Mouse (Mus musculus): ENCODE measurements at regions not wholly inside any gene's neighbourhood (a gene's known extent, or its start where the extent isn't known, plus 50 kb on each side); places are given as distances from the start of the nearest gene placed in this dataset.

- no peak overlapping the region for H3K27ac ChIP-seq (ENCODE audit: insufficient read depth, low read depth, low read length, poor library complexity, severe bottlenecking)
- H3K9ac ChIP-seq (ENCODE audit: insufficient read depth, low read depth, low read length, poor library complexity, severe bottlenecking): no peak overlapping the region
- TF ChIP-seq ZNF384 (IDR thresholded peaks at IDR 0.05; ENCODE audit: low read depth, low read length): no peak
- TF ChIP-seq ZC3H11A (IDR thresholded peaks at IDR 0.05; ENCODE audit: borderline replicate concordance, low read depth, low read length): no peak
- no peak for TF ChIP-seq MAFK (IDR thresholded peaks at IDR 0.05; ENCODE audit: insufficient read depth, low read depth, low read length)
- no peak for TF ChIP-seq CHD2 (IDR thresholded peaks at IDR 0.05; ENCODE audit: low read depth, low read length)
- no peak for TF ChIP-seq HCFC1 (IDR thresholded peaks at IDR 0.05; ENCODE audit: borderline replicate concordance, insufficient read depth, low read length)
Measured at GRCm38 (mm10) chr13:59948496-59949138, 125.7 kb upstream of the Tut7 start.

GRCm38 (mm10) chr13:59947461-59947860 is 124.5 kb upstream of the Tut7 start:
- no peak overlapping the region for H3K4me3 ChIP-seq (ENCODE audit: insufficient read depth in 1 of 2, low read depth in 1 of 2, low read length in 2 of 2, poor library complexity in 1 of 2, severe bottlenecking in 1 of 2)
- H3K36me3 ChIP-seq (ENCODE audit: control insufficient read depth, insufficient read depth, low read length, poor library complexity, severe bottlenecking): no peaks in the 10 kb centered on the region
- no peak overlapping the region for H3K9ac ChIP-seq (ENCODE audit: insufficient read depth, low read depth, low read length, poor library complexity, severe bottlenecking)
- H3K27ac ChIP-seq (ENCODE audit: insufficient read depth, low read depth, low read length, poor library complexity, severe bottlenecking): no peak overlapping the region
- TF ChIP-seq HCFC1 (IDR thresholded peaks at IDR 0.05; ENCODE audit: borderline replicate concordance, insufficient read depth, low read length): no peak
- no peak for TF ChIP-seq MAFK (IDR thresholded peaks at IDR 0.05; ENCODE audit: insufficient read depth, low read depth, low read length)
- TF ChIP-seq CHD2 (IDR thresholded peaks at IDR 0.05; ENCODE audit: low read depth, low read length): no peak
- no peak for TF ChIP-seq ZNF384 (IDR thresholded peaks at IDR 0.05; ENCODE audit: low read depth, low read length)
- TF ChIP-seq ZC3H11A (IDR thresholded peaks at IDR 0.05; ENCODE audit: borderline replicate concordance, low read depth, low read length): no peak
- no peaks in the 10 kb centered on the region for H3K9me3 ChIP-seq (ENCODE audit: control insufficient read depth, insufficient read depth, low read depth, low read length)
- DNase-seq (ENCODE audit: low read depth, low spot score): no peak
- H3K4me1 ChIP-seq (ENCODE audit: control insufficient read depth in 2 of 2, insufficient read depth in 2 of 2, low read length in 2 of 2, poor library complexity in 1 of 2): no peaks in the 10 kb centered on the region
- in situ Hi-C loops (cut with MboI; ENCODE audit: low sequenced_read_pairs in 2 of 2, unreplicated experiment in 2 of 2): no loop called here

More at GRCm38 (mm10) chr13:59948496-59949138, 125.7 kb upstream of the Tut7 start:
- in situ Hi-C loops (cut with MboI; ENCODE audit: low sequenced_read_pairs in 2 of 2, unreplicated experiment in 2 of 2): no loop called here
- H3K36me3 ChIP-seq (ENCODE audit: control insufficient read depth, insufficient read depth, low read length, poor library complexity, severe bottlenecking): no peaks in the 10 kb centered on the region
- DNase-seq (ENCODE audit: low read depth, low spot score): no peak
- no peaks in the 10 kb centered on the region for H3K9me3 ChIP-seq (ENCODE audit: control insufficient read depth, insufficient read depth, low read depth, low read length)
- no peaks in the 10 kb centered on the region for H3K4me1 ChIP-seq (ENCODE audit: control insufficient read depth in 2 of 2, insufficient read depth in 2 of 2, low read length in 2 of 2, poor library complexity in 1 of 2)
- no peak overlapping the region for H3K4me3 ChIP-seq (ENCODE audit: insufficient read depth in 1 of 2, low read depth in 1 of 2, low read length in 2 of 2, poor library complexity in 1 of 2, severe bottlenecking in 1 of 2)

GRCm38 (mm10) chr13:59946509-59946908 is 123.6 kb upstream of the Tut7 start:
- no peaks in the 10 kb centered on the region for H3K36me3 ChIP-seq (ENCODE audit: control insufficient read depth, insufficient read depth, low read length, poor library complexity, severe bottlenecking)

GRCm38 (mm10) chr13:59945631-59946030 is 122.7 kb upstream of the Tut7 start:
- in situ Hi-C loops (cut with MboI; ENCODE audit: low sequenced_read_pairs in 2 of 2, unreplicated experiment in 2 of 2): no loop called here
- H3K4me1 ChIP-seq (ENCODE audit: control insufficient read depth in 2 of 2, insufficient read depth in 2 of 2, low read length in 2 of 2, poor library complexity in 1 of 2): no peaks in the 10 kb centered on the region
- DNase-seq (ENCODE audit: low read depth, low spot score): no peak
- H3K36me3 ChIP-seq (ENCODE audit: control insufficient read depth, insufficient read depth, low read length, poor library complexity, severe bottlenecking): no peaks in the 10 kb centered on the region
- no peaks in the 10 kb centered on the region for H3K9me3 ChIP-seq (ENCODE audit: control insufficient read depth, insufficient read depth, low read depth, low read length)
- H3K27ac ChIP-seq (ENCODE audit: insufficient read depth, low read depth, low read length, poor library complexity, severe bottlenecking): no peak overlapping the region
- TF ChIP-seq ZNF384 (IDR thresholded peaks at IDR 0.05; ENCODE audit: low read depth, low read length) (no peak), CHD2 (IDR thresholded peaks at IDR 0.05; ENCODE audit: low read depth, low read length) (no peak), HCFC1 (IDR thresholded peaks at IDR 0.05; ENCODE audit: borderline replicate concordance, insufficient read depth, low read length) (no peak), MAFK (IDR thresholded peaks at IDR 0.05; ENCODE audit: insufficient read depth, low read depth, low read length) (no peak)
- no peak overlapping the region for H3K4me3 ChIP-seq (ENCODE audit: insufficient read depth in 1 of 2, low read depth in 1 of 2, low read length in 2 of 2, poor library complexity in 1 of 2, severe bottlenecking in 1 of 2)
- no peak overlapping the region for H3K9ac ChIP-seq (ENCODE audit: insufficient read depth, low read depth, low read length, poor library complexity, severe bottlenecking)

More at GRCm38 (mm10) chr13:59946509-59946908, 123.6 kb upstream of the Tut7 start:
- TF ChIP-seq MAFK (IDR thresholded peaks at IDR 0.05; ENCODE audit: insufficient read depth, low read depth, low read length): no peak
- no peak for TF ChIP-seq CHD2 (IDR thresholded peaks at IDR 0.05; ENCODE audit: low read depth, low read length)
- TF ChIP-seq ZC3H11A (IDR thresholded peaks at IDR 0.05; ENCODE audit: borderline replicate concordance, low read depth, low read length): no peak
- TF ChIP-seq HCFC1 (IDR thresholded peaks at IDR 0.05; ENCODE audit: borderline replicate concordance, insufficient read depth, low read length): no peak
- no peak for TF ChIP-seq ZNF384 (IDR thresholded peaks at IDR 0.05; ENCODE audit: low read depth, low read length)
- in situ Hi-C loops (cut with MboI; ENCODE audit: low sequenced_read_pairs in 2 of 2, unreplicated experiment in 2 of 2): no loop called here
- Histone ChIP-seq H3K4me3 (ENCODE audit: insufficient read depth in 1 of 2, low read depth in 1 of 2, low read length in 2 of 2, poor library complexity in 1 of 2, severe bottlenecking in 1 of 2) (no peak overlapping the region), H3K27ac (ENCODE audit: insufficient read depth, low read depth, low read length, poor library complexity, severe bottlenecking) (no peak overlapping the region), H3K9me3 (ENCODE audit: control insufficient read depth, insufficient read depth, low read depth, low read length) (no peaks in the 10 kb centered on the region), H3K4me1 (ENCODE audit: control insufficient read depth in 2 of 2, insufficient read depth in 2 of 2, low read length in 2 of 2, poor library complexity in 1 of 2) (no peaks in the 10 kb centered on the region), H3K9ac (ENCODE audit: insufficient read depth, low read depth, low read length, poor library complexity, severe bottlenecking) (no peak overlapping the region)
- no peak for DNase-seq (ENCODE audit: low read depth, low spot score)
